Mouse (Mus musculus) bone marrow, adult 2 months (tissue): ENCODE results near the gene Zfand3. TPM values are rescaled to one million over a fixed set of nuclear protein-coding genes. Genes with fewer than 3 reads are reported as not detected.

Experiments
- H3K27ac ChIP-seq: fragments of 200-500 bp; 2 replicates; pipeline ENCODE4 v1.5.1; 2012; ENCODE audit warnings: low read depth, mild to moderate bottlenecking, control low read depth, inconsistent platforms, low read length; ENCODE audit not compliant: control insufficient read depth, poor library complexity, insufficient read depth
- H3K4me1 ChIP-seq: fragments of 200-500 bp; 2 replicates; pipeline ENCODE4 v1.6.1; 2011; ENCODE audit warnings: low read length; ENCODE audit not compliant: control insufficient read depth, insufficient read depth
- H3K4me3 ChIP-seq: fragments of 200-500 bp; replicated peaks from 2 replicates; pipeline ENCODE3; 2011; ENCODE audit warnings: mild to moderate bottlenecking, low read depth, low read length, control low read depth; ENCODE audit not compliant: control insufficient read depth
- CTCF ChIP-seq: fragments of 200-500 bp; IDR thresholded peaks from 2 replicates; pipeline ENCODE4 v1.5.1; 2011; ENCODE audit warnings: low read length, control low read depth; ENCODE audit not compliant: control insufficient read depth, insufficient read depth
- POLR2A ChIP-seq: fragments of 200-500 bp; IDR thresholded peaks from 2 replicates; pipeline ENCODE4 v1.6.1; 2011; ENCODE audit warnings: low read depth, mild to moderate bottlenecking, control low read depth, low read length, borderline replicate concordance; ENCODE audit not compliant: control insufficient read depth
- whole genome bisulfite sequencing: fragments of 180-500 bp; shearing (Covaris S2); methylation state at CpG from one replicate; pipeline ENCODE4 v1.1.7; 2018; 5-methylcytosine and 5-hydroxymethylcytosine counted together
- polyA plus RNA-seq: library from polyadenylated mRNA; stranded (reverse); fragments of >200 nt; gene quantifications from 2 replicates; pipeline ENCODE4 v1.2.4, GENCODE M21; 2011; ENCODE audit warnings: low replicate concordance; ENCODE audit not compliant: missing spikeins, insufficient read depth, insufficient read length

The Zfand3 gene
- polyA plus RNA-seq, 1 experiment, result 46.6 TPM

GRCm38 (mm10) chr17:30029633-30030226 is 25.2 kb downstream of the Zfand3 start:
- Histone ChIP-seq H3K4me3 (no peak overlapping the region), H3K4me1 (peaks cover 4% of the 10 kb centered on the region), H3K27ac (no peak overlapping the region)
- TF ChIP-seq POLR2A, result no peak
- no peak for TF ChIP-seq CTCF
- WGBS, result 68% methylated on average over 7 of the region's 7 CpGs

DNA sequence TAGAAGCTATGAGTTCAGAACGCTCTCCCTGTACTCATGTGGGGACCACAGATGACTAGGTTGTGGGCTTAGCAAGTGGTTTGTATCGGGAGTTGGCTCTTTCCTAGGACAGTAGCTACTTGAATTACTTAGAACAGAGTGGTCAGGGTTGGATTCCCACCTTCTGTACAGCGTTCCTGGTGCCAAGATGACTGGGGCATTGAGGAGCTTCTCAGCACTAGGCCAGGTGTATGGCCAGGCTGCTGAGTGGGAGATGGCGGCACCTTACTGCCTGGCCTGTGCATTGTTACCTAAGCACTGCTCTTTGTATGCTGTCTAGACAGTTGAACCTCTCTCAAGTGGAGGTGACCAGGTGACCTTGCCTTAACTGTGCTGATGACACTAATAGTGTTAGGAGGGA is 28.3 kb downstream of the Zfand3 start:
- no peak for TF ChIP-seq CTCF
- TF ChIP-seq POLR2A, result no peak
- Histone ChIP-seq H3K27ac (no peak overlapping the region), H3K4me1 (no peaks in the 10 kb centered on the region; the same call in 1 of the 2 replicates), H3K4me3 (no peak overlapping the region)
- WGBS, result 87% methylated on average over 4 of the region's 4 CpGs

DNA sequence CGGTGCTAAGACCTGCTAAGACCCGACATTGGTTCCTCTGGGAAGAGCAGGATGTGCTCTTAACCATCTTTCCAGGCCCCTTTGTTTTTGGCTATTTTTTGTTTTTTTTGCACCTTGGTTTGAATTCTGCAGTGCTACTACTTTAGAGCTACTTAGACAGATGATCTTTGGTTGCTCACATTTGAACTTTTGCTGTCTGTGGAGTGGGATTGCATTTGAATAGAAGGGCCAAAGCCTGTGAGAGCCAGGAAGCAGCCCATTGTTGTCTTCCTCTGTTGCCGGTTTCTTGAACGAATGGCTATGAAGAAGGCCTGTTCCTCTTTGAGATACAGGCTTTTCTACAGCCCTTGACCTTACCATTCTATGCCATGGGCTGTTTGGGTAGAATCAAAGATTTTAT is 29.5 kb downstream of the Zfand3 start:
- Histone ChIP-seq H3K4me1 (no peaks in the 10 kb centered on the region; the same call in 1 of the 2 replicates), H3K4me3 (no peak overlapping the region), H3K27ac (no peak overlapping the region)
- TF ChIP-seq CTCF, result no peak
- TF ChIP-seq POLR2A, result no peak
- 72% methylated on average over 4 of the region's 4 CpGs for WGBS

GRCm38 (mm10) chr17:30035216-30036005 is 30.9 kb downstream of the Zfand3 start:
- WGBS, result 60% methylated on average over 4 of the region's 4 CpGs
- no peaks in the 10 kb centered on the region; the same call in 1 of the 2 replicates for H3K4me1 ChIP-seq
- TF ChIP-seq POLR2A, result no peak
- TF ChIP-seq CTCF, result no peak
- H3K4me3 ChIP-seq, result no peak overlapping the region
- no peak overlapping the region for H3K27ac ChIP-seq

DNA sequence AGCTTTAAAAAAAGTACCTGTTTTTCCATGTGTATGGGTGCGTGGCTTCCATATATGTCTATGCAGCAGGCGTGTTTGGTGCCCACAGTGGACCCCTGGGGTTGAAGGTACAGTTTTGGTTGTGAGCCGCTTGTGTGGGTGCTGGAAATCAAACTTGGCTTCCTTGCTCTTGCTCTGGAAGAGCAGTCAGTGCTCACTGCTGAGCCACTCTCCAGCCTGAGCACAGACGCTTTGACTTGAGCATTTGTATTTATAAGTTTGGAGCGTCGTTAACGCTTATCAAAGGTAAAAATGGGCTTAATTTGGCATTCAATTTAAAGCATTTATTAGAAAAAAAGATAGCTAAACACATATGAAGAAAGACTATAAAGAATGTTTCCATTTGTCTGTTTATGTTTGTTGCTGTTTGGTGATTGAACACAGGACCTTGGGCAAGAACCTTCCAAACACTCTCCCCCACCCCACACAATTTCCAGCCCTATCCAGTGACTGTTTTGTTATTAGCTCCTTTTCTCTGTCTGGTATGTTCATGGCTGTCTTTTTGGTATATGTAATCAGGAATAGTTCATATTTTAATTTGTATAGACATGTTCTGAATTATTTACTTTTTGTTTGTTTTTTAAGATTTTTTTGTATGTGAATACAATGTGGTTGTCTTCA is 38.8 kb downstream of the Zfand3 start:
- Histone ChIP-seq H3K4me3 (no peak overlapping the region), H3K4me1 (no peaks in the 10 kb centered on the region), H3K27ac (no peak overlapping the region)
- TF ChIP-seq CTCF, result no peak
- TF ChIP-seq POLR2A, result no peak
- WGBS, result 89% methylated on average over 7 of the region's 7 CpGs

- no peak for TF ChIP-seq CTCF
- TF ChIP-seq POLR2A, result no peak
- H3K4me3 ChIP-seq, result no peak overlapping the region
- WGBS, result 87% methylated on average over 2 of the region's 2 CpGs
- no peak overlapping the region for H3K27ac ChIP-seq
- no peaks in the 10 kb centered on the region; the same call in 1 of the 2 replicates for H3K4me1 ChIP-seq
Observed at GRCm38 (mm10) chr17:30045181-30045580, 40.6 kb downstream of the Zfand3 start.

DNA sequence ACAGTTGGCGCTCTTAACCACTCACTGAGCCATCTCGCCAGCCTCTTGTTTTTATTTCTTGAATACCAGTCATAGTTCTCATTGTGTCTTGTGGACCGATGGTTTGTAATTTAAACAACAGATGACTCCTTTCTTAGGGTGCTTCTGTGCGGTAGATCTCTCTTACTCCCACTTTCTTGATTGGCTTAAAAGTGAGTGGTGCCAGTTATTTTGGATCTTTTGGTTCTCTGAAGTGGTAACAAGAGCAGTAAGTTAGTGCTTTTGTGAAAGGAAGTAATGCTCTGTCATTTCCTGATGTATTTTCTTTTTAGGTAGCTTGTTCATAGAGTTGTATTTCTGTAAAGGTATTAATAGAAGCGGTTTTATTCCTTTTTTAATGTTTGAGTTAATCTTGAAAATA is 42.1 kb downstream of the Zfand3 start:
- no peak for TF ChIP-seq POLR2A
- no peak for TF ChIP-seq CTCF
- 79% methylated on average over 5 of the region's 5 CpGs for WGBS
- no peaks in the 10 kb centered on the region; the same call in 1 of the 2 replicates for H3K4me1 ChIP-seq
- H3K27ac ChIP-seq, result no peak overlapping the region
- H3K4me3 ChIP-seq, result no peak overlapping the region

GRCm38 (mm10) chr17:30051523-30052346 is 47.2 kb downstream of the Zfand3 start:
- Histone ChIP-seq H3K4me3 (no peak overlapping the region), H3K27ac (no peak overlapping the region), H3K4me1 (no peaks in the 10 kb centered on the region; the same call in 1 of the 2 replicates)
- WGBS, result 56% methylated on average over 5 of the region's 5 CpGs
- TF ChIP-seq CTCF (no peak), POLR2A (no peak)

- Histone ChIP-seq H3K4me3 (no peak overlapping the region), H3K4me1 (no peaks in the 10 kb centered on the region; the same call in 1 of the 2 replicates), H3K27ac (no peak overlapping the region)
- TF ChIP-seq CTCF (no peak), POLR2A (no peak)
- 81% methylated on average over 5 of the region's 5 CpGs for WGBS
Observed at GRCm38 (mm10) chr17:30052347-30052742, 47.8 kb downstream of the Zfand3 start.
